Mouse (Mus musculus): ENCODE data around the gene Deaf1.
"Not testable (repeated sequence)": the region's sequence is repeated elsewhere in the genome, so short reads cannot be mapped to it uniquely, and the experiment has no call there.

Deaf1 gene

GRCm38 (mm10) chr7:141263640-141264039, 63.9 kb downstream of the Deaf1 start:
- no peak for DNase-seq (ENCODE audit: low spot score)

- DNase-seq (ENCODE audit: low spot score), result no peak
Observed at GRCm38 (mm10) chr7:141261480-141261879, 66.0 kb downstream of the Deaf1 start.

- no peak for DNase-seq (ENCODE audit: low spot score)
Observed at GRCm38 (mm10) chr7:141256159-141256558, 71.3 kb downstream of the Deaf1 start.

GRCm38 (mm10) chr7:141250486-141250885, 77.0 kb downstream of the Deaf1 start:
- DNase-seq (ENCODE audit: low spot score), result not testable (repeated sequence)
